Mouse (Mus musculus) adrenal gland, adult 2 months (tissue): ENCODE results near the gene Afdn. TPM values are rescaled to one million over a fixed set of nuclear protein-coding genes. Genes with fewer than 3 reads are reported as not detected.

Source experiments
- DNase-seq: peaks from one replicate; pipeline ENCODE4 v3.0.0; 2021
- long read RNA-seq: library from polyadenylated mRNA; stranded (forward); transcript quantifications from one replicate; pipeline ENCODE4 v2.0.0, GENCODE M21; 2021
- polyA plus RNA-seq: library from polyadenylated mRNA; depleted of rRNA; stranded (reverse); fragments of >200 nt; gene quantifications from 2 replicates; pipeline ENCODE4 v1.2.3, GENCODE M21; 2012; rRNA removed
- total RNA-seq, 2 experiments: library from RNA; stranded (reverse); gene quantifications; 2 replicates each; pipeline ENCODE4 v1.2.3; 2021

The Afdn gene
- 10 to 100 TPM; 67.6 to 84.8 TPM for total RNA-seq
- polyA plus RNA-seq = 18.9 and 19.5 TPM in 2 replicates
- long read RNA-seq, partial matches to known transcripts = 1 of 10 reads
- long read RNA-seq, other reads (novel, unspliced or antisense) = 8 of 10 reads

GRCm38 (mm10) chr17:13759853-13760627 lies at the start of gene Afdn:
TSS of gene Afdn (plus strand) at chr17:13760539.
- DNase-seq = peak; percentile 93

GRCm38 (mm10) chr17:13711173-13711572 lies 49.2 kb upstream of the Afdn start:
- DNase-seq = peak; percentile 72

- DNase-seq = no peak
These were observed 48.2 kb upstream of the Afdn start for GRCm38 (mm10) chr17:13712116-13712515.

- no peak for DNase-seq
These were observed 47.8 kb upstream of the Afdn start for GRCm38 (mm10) chr17:13712518-13712917.

- DNase-seq = no peak
These were observed 46.2 kb upstream of the Afdn start for GRCm38 (mm10) chr17:13714128-13714527.

- DNase-seq = no peak
These were observed 45.7 kb upstream of the Afdn start for GRCm38 (mm10) chr17:13714654-13715053.

- no peak for DNase-seq
These were observed 44.8 kb upstream of the Afdn start for GRCm38 (mm10) chr17:13715511-13715910.

- no peak for DNase-seq
These were observed 44.0 kb upstream of the Afdn start for GRCm38 (mm10) chr17:13716336-13716735.

- DNase-seq = peak; percentile 86
These were observed 42.9 kb upstream of the Afdn start for GRCm38 (mm10) chr17:13717428-13717827.

- DNase-seq = no peak
These were observed 40.2 kb upstream of the Afdn start for GRCm38 (mm10) chr17:13720187-13720586.

GRCm38 (mm10) chr17:13721372-13721771 lies 39.0 kb upstream of the Afdn start:
- peak; percentile 67 for DNase-seq

GRCm38 (mm10) chr17:13722434-13722833 lies 37.9 kb upstream of the Afdn start:
- no peak for DNase-seq

GRCm38 (mm10) chr17:13725004-13725550 lies 35.3 kb upstream of the Afdn start:
- no peak for DNase-seq

GRCm38 (mm10) chr17:13726832-13727355 lies 33.4 kb upstream of the Afdn start:
- DNase-seq = no peak

GRCm38 (mm10) chr17:13730980-13731726 lies 29.2 kb upstream of the Afdn start:
- DNase-seq = peak; percentile 37

GRCm38 (mm10) chr17:13731727-13732112 lies 28.6 kb upstream of the Afdn start:
- no peak for DNase-seq

- DNase-seq = no peak
These were observed 27.7 kb upstream of the Afdn start for GRCm38 (mm10) chr17:13732685-13733084.

GRCm38 (mm10) chr17:13733971-13734370 lies 26.4 kb upstream of the Afdn start:
- no peak for DNase-seq

- DNase-seq = no peak
These were observed 25.3 kb upstream of the Afdn start for GRCm38 (mm10) chr17:13735057-13735456.

GRCm38 (mm10) chr17:13735803-13736282 lies 24.5 kb upstream of the Afdn start:
- DNase-seq = peak; percentile 59

- peak; percentile 13 for DNase-seq
These were observed 23.0 kb upstream of the Afdn start for GRCm38 (mm10) chr17:13737336-13737735.

GRCm38 (mm10) chr17:13738121-13738776 lies 22.1 kb upstream of the Afdn start:
- peak; percentile 1 for DNase-seq
